Mouse (Mus musculus) kidney, embryonic 14.5 days (tissue): ENCODE measurements around the gene Zfp39. TPM values are rescaled to one million over a fixed set of nuclear protein-coding genes. Genes with fewer than 3 reads are reported as not detected.

ENCODE experiments used
- ATAC-seq: fragments of 200-750 bp; cut with Nextera tagmentation; 2 replicates; pipeline ENCODE4 v1.8.0; 2017; ENCODE audit warnings: moderate number of reproducible peaks, mild to moderate bottlenecking, moderate TSS enrichment, moderate library complexity; ENCODE audit not compliant: low FRiP score, low TSS enrichment
- H3K27ac ChIP-seq: fragments of 300-500 bp; sonication (generic); 2 replicates; pipeline ENCODE4 v1.5.1; 2014; ENCODE audit warnings: low read depth, mild to moderate bottlenecking, low read length, moderate library complexity, mixed read lengths
- H3K27me3 ChIP-seq: fragments of 300-500 bp; sonication (generic); 2 replicates; pipeline ENCODE4 v1.6.1; 2014; ENCODE audit warnings: mild to moderate bottlenecking, low read length; ENCODE audit not compliant: control insufficient read depth, insufficient read depth
- H3K36me3 ChIP-seq: fragments of 300-500 bp; sonication (generic); 2 replicates; pipeline ENCODE4 v1.6.1; 2014; ENCODE audit warnings: low read length, mixed read lengths; ENCODE audit not compliant: control insufficient read depth, insufficient read depth
- H3K4me1 ChIP-seq: fragments of 300-500 bp; sonication (generic); 2 replicates; pipeline ENCODE4 v1.6.1; 2014; ENCODE audit warnings: low read length, mixed read lengths; ENCODE audit not compliant: control insufficient read depth, insufficient read depth
- H3K4me2 ChIP-seq: fragments of 300-500 bp; sonication (generic); replicated peaks from 2 replicates; pipeline ENCODE4 v1.6.1; 2014; ENCODE audit warnings: low read depth, mild to moderate bottlenecking, low read length
- H3K4me3 ChIP-seq: fragments of 300-500 bp; sonication (generic); 2 replicates; pipeline ENCODE4 v1.5.1; 2014; ENCODE audit warnings: mild to moderate bottlenecking, low read length
- H3K9ac ChIP-seq: fragments of 300-500 bp; sonication (generic); 2 replicates; pipeline ENCODE4 v1.6.1; 2014; ENCODE audit warnings: low read depth, mild to moderate bottlenecking, low read length, moderate library complexity
- H3K9me3 ChIP-seq: fragments of 300-500 bp; sonication (generic); 2 replicates; pipeline ENCODE4 v1.6.1; 2016; ENCODE audit warnings: low read length; ENCODE audit not compliant: control insufficient read depth
- WGBS: fragments of 180-500 bp; shearing (Covaris S2); extraction: QIAGEN DNeasy Blood & Tissue Kit; methylation state at CpG from one replicate; pipeline ENCODE4 v1.1.7; 2014; 5-methylcytosine and 5-hydroxymethylcytosine counted together
- polyA plus RNA-seq: library from polyadenylated mRNA; unstranded; fragments of >200 nt; fragmentation: Nextera tagmentation; extraction: Ambion mirVana; gene quantifications from 2 replicates; pipeline ENCODE4 v1.2.1, GENCODE M21; 2014

Zfp39 gene
- polyA plus RNA-seq, 1 experiment from 2014 or later = 9.6 TPM

DNA sequence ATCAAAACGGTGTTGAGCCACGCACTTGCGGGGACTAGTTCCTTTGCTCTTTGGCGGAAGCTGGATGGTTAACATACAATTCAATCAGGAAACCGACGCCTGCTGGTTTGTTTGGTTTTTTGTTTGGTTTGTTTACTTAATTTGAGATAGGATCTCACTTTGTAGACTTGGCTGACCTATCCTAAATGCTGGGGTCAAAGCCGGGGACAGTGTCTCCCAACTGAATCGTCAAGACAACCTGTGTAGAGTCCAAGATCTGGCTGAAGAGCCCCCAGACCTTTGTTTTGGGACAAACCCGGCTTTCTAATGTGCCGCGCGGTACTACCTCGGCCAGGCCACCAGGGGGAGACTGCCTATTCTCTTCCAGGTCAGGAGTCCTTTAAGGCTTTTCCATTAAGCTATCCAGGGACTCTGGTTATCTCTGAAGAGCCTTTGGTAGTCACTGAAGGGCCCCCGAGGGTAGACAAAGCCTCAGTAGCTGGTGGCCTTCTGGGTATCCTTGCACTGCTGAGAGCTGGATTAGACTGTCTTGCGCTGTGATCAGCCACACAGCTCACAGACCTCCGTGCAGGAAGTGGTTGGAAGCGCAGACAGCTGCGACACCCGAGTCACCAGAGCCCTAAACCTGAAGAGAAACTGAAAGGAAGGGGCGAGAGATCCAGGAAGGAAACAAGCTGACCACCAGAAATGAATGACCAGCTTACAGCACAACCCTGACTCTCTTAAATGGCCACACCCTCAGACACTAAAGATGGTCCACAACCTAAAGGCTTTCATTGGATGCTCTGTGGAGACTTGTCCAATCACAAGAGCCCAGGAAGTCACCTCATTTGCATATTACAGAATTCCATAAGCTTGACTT, 24.0 kb upstream of the Zfp39 start:
- H3K4me2 ChIP-seq = peak overlapping the region; percentile 12; the same call in 1 of the 2 replicates
- peak overlapping the region; percentile 2; the same call in 1 of the 2 replicates for H3K4me3 ChIP-seq
- no peaks in the 10 kb centered on the region for H3K27me3 ChIP-seq
- H3K36me3 ChIP-seq = peaks cover 20% of the 10 kb centered on the region
- no peaks in the 10 kb centered on the region for H3K9me3 ChIP-seq
- H3K9ac ChIP-seq = no peak overlapping the region
- no peak overlapping the region for H3K27ac ChIP-seq
- 34% methylated on average over 20 of the region's 20 CpGs for WGBS
- peak; percentile 48; the same call in 1 of the 2 replicates for ATAC-seq
- H3K4me1 ChIP-seq = no peaks in the 10 kb centered on the region

DNA sequence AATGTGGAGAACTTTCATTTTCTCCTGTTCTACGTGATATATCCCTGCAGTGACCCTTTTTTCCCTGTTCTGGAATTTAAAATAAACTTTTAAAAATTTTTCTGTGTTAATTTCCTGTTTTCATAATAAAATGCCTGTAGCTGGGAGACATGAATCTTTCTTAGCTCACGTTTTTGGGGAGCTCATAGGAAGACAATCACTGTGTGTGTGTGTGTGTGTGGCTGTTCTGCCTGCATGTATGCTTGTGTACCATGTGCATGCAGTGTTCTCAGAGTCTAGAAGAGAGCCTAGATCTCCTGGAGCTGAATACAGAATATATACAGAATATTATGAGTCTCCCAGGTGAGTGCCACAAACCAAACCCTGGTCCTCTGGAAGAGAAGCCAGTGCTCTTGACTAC, 23.0 kb upstream of the Zfp39 start:
- H3K27me3 ChIP-seq = no peaks in the 10 kb centered on the region
- no peak overlapping the region for H3K4me3 ChIP-seq
- no peak overlapping the region for H3K27ac ChIP-seq
- WGBS = 74% methylated on average over 2 of the region's 2 CpGs
- no peaks in the 10 kb centered on the region for H3K4me1 ChIP-seq
- ATAC-seq = no peak
- H3K4me2 ChIP-seq = no peak overlapping the region
- no peak overlapping the region for H3K9ac ChIP-seq
- no peaks in the 10 kb centered on the region for H3K9me3 ChIP-seq
- peaks cover 10% of the 10 kb centered on the region for H3K36me3 ChIP-seq

DNA sequence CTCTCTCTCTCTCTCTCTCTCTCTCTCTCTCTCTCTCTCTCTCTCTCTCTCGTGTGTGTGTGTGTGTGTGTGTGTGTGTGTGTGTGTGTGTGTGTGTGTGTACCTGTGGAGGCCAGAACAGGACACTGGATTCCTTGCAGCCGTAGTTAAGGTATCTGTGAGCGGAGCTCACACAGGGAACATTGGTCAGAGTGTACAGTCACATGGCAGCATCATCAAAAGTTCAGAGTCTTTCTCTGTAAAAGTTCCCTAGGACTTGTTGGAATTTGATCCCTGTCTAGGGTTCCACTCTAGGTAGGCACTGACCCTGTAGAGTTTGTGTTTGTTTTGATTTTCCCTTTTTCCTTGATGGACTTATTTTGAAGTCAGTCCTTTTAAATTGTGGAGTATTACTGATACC, 22.6 kb upstream of the Zfp39 start:
- ATAC-seq = no peak

DNA sequence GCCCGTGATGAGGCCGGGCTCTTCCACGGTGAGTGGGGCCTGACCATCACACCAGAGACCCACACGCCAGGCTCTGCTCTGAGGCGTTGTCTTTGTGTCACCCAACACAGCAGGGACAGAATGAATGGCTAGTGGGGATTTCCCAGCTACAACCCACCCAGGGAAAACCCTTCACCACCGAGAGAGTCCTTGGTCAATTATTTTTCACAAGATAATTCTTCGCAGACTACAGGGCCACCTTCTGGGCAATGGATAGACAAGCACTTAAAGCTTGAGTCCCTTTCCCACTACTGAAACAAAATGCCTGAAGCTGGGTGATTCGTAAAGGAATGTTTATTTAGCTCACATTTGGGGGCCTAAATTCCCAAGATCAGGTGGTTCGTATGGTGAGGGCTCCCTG, 18.4 kb upstream of the Zfp39 start:
- Histone ChIP-seq H3K4me2 (no peak overlapping the region), H3K36me3 (no peaks in the 10 kb centered on the region), H3K9me3 (no peaks in the 10 kb centered on the region), H3K4me3 (no peak overlapping the region), H3K27ac (no peak overlapping the region), H3K9ac (no peak overlapping the region), H3K4me1 (no peaks in the 10 kb centered on the region), H3K27me3 (no peaks in the 10 kb centered on the region)
- no peak for ATAC-seq
- 81% methylated on average over 9 of the region's 9 CpGs for WGBS

More for the DNA sequence above, 22.6 kb upstream of the Zfp39 start:
- no peaks in the 10 kb centered on the region for H3K4me1 ChIP-seq
- H3K36me3 ChIP-seq = peaks cover 6% of the 10 kb centered on the region
- H3K27me3 ChIP-seq = no peaks in the 10 kb centered on the region
- no peaks in the 10 kb centered on the region for H3K9me3 ChIP-seq
- no peak overlapping the region for H3K4me3 ChIP-seq
- H3K9ac ChIP-seq = no peak overlapping the region
- 84% methylated on average over 2 of the region's 3 CpGs for WGBS
- no peak overlapping the region for H3K27ac ChIP-seq
- H3K4me2 ChIP-seq = no peak overlapping the region

DNA sequence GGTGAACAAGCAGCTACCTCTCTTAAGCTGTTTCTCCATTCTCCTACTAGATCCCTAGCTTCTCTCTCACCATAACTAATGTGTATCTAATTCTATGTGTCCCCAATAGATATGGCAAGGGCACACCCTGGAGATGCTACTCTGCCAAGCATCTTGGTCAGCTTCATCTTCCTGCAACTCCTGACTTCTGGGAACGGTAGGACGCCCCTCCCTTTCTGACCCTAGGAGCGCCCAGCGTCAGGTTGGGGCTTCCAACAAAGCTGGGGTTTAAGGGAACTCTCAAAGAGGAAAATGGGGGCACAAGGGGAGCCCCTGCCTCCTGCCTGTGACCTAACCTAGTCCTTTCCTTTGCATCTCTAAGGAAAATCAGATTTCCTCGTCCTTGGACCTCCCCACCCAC, 14.7 kb upstream of the Zfp39 start:
- 70% methylated on average over 5 of the region's 5 CpGs for WGBS
- no peaks in the 10 kb centered on the region for H3K9me3 ChIP-seq

DNA sequence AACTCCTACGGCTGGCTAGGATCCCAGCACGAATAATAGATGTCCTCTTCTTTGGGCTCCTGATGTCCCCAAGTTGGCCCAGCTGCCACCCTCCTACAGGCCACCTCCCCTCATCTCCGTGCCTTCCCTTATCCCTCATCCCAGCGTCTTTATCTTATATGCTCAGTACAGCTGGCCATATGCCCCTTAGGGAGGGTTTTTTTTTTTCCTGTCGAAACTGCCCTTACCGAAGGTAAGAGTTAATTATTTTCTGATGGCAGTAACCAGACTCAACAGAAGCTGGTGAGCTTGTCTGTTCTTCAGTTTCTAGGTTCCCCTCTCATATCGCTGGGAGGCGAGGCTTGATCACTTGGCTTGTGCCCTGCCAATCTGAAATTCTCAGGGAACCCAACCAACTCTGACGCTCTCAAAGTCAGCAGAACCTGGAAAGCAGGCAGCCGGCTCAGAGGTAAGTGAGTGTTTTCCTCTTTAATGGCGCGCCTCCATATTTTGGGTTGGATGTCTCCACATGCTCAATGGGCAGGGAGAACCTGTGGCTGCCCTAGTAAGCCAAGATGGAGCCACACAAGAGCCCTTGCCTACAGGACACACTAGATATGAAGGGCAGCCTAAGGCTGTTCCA, 13.8 kb upstream of the Zfp39 start, which contains the start of gene Btnl10:
Gene Btnl10 (plus strand): TSS at position 164 of the 622 bp plus-strand sequence.
- no peak for ATAC-seq
- no peak within 1 kb of the TSS for H3K9ac ChIP-seq
- no peak within 1 kb of the TSS for H3K4me2 ChIP-seq
- WGBS = 82% methylated on average over 12 of the region's 12 CpGs
- H3K4me3 ChIP-seq = no peak within 1 kb of the TSS
- H3K27me3 ChIP-seq = no peaks in the 10 kb centered on the region
- H3K9me3 ChIP-seq = no peaks in the 10 kb centered on the region
- no peaks in the 10 kb centered on the region for H3K36me3 ChIP-seq
- H3K27ac ChIP-seq = no peak within 1 kb of the TSS
- peaks cover 6% of the 10 kb centered on the region; the same call in 1 of the 2 replicates for H3K4me1 ChIP-seq

More for the DNA sequence above, 14.7 kb upstream of the Zfp39 start:
- no peak for ATAC-seq
- H3K36me3 ChIP-seq = no peaks in the 10 kb centered on the region
- H3K27ac ChIP-seq = no peak overlapping the region
- H3K4me2 ChIP-seq = no peak overlapping the region
- H3K27me3 ChIP-seq = no peaks in the 10 kb centered on the region
- H3K4me1 ChIP-seq = peaks cover 6% of the 10 kb centered on the region; the same call in 1 of the 2 replicates
- H3K9ac ChIP-seq = no peak overlapping the region
- H3K4me3 ChIP-seq = no peak overlapping the region

DNA sequence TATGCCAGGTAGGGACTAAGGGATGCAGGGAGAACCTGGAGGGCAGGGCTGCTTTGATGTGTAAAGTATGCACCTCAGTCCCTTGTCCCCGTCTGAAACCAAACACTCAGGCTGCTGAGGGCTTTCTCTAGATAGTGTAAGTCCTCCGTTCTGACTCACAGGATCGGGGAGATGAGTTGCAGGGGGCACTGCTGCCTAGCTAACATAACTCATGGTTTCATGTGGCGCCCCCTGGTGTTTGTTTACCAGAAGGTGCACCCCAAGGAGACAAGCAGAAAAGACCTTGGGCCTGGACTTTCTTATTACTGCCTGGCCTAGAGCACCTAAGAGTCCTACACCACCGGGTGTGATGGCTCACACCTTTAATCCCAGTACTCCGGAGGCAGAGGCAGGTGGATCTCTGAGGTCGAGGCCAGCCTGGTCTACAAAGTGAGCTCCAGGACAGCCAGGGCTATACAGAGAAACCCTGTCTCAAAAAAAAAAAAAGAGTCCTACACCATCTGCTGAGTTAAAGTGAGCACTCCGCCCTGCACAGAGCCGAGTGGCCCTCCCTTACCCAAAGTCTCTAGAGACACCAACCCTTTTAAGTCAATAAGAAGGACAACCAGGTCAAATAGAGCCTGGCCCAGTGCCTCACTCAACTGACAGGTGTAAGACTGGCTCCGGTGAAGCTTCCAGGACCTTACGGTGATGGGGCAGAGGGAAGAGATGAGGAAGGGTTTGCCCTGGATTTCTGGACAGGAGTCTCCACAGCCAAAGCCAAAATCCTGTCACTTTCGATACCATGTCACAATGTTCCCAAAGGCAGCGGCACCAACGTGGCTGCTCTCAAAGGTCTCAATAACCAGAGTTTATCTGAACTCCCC, 13.1 kb upstream of the Zfp39 start:
- Histone ChIP-seq H3K4me1 (peaks cover 6% of the 10 kb centered on the region; the same call in 1 of the 2 replicates), H3K9me3 (no peaks in the 10 kb centered on the region), H3K27me3 (no peaks in the 10 kb centered on the region), H3K9ac (no peak overlapping the region), H3K4me3 (no peak overlapping the region), H3K4me2 (no peak overlapping the region), H3K27ac (no peak overlapping the region), H3K36me3 (no peaks in the 10 kb centered on the region)
- WGBS = 54% methylated on average over 14 of the region's 14 CpGs
- ATAC-seq = no peak

DNA sequence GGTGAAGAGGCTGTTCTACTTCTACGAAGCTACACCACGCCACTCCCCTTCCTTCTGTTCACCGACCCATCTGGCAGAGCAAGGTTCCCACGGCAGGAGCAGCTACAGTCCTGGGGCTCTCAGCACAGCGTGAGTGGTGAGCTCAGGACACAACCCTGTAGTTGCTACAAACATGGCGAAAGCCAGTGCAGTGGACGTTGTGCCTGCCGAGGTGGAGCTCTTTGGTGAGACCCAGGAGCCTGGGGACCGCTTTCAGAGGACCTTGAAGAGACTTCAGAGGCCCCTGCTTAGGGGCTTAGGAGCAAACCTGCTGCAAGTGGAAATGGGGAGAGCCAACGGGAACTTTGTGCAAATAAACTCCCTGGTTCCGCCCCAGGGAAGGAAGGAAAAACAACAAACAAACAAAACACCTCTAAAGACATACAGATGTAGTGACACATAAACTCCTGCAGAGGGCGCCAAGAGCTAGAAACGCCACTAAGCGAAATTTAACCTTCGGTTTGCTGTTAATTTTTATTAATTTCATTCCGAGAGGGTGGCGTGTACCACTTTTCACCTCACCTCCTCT, 10.5 kb upstream of the Zfp39 start:
- no peaks in the 10 kb centered on the region for H3K27me3 ChIP-seq
- WGBS = 16% methylated on average over 17 of the region's 17 CpGs
- H3K4me3 ChIP-seq = peak overlapping the region; percentile 31
- H3K36me3 ChIP-seq = no peaks in the 10 kb centered on the region
- H3K4me1 ChIP-seq = peaks cover 6% of the 10 kb centered on the region; the same call in 1 of the 2 replicates
- H3K27ac ChIP-seq = no peak overlapping the region
- H3K9me3 ChIP-seq = no peaks in the 10 kb centered on the region
- peak overlapping the region; percentile 62 for H3K4me2 ChIP-seq
- H3K9ac ChIP-seq = peak overlapping the region; percentile 48; the same call in 1 of the 2 replicates
- peak; percentile 25; the same call in 1 of the 2 replicates for ATAC-seq
